Mouse (Mus musculus) kidney, embryonic 15.5 days (tissue): ENCODE data around the gene Esr1. TPM values are rescaled to one million over a fixed set of nuclear protein-coding genes. Genes with fewer than 3 reads are reported as not detected.

Source experiments
- ATAC-seq: fragments of 200-750 bp; cut with Nextera tagmentation; replicated peaks from 2 replicates; pipeline ENCODE4 v1.8.0; 2017; ENCODE audit warnings: moderate TSS enrichment; ENCODE audit not compliant: low FRiP score
- H3K27ac ChIP-seq: fragments of 300-500 bp; sonication (generic); 2 replicates; pipeline ENCODE4 v1.5.1; 2015; ENCODE audit warnings: mild to moderate bottlenecking, inconsistent platforms
- H3K27me3 ChIP-seq: fragments of 300-500 bp; sonication (generic); 2 replicates; pipeline ENCODE4 v1.6.1; 2015; ENCODE audit warnings: inconsistent platforms
- H3K36me3 ChIP-seq: fragments of 300-500 bp; sonication (generic); 2 replicates; pipeline ENCODE4 v1.6.1; 2015; ENCODE audit warnings: inconsistent platforms
- H3K4me1 ChIP-seq: fragments of 300-500 bp; sonication (generic); 2 replicates; pipeline ENCODE4 v1.6.1; 2015; ENCODE audit warnings: inconsistent platforms
- H3K4me2 ChIP-seq: fragments of 300-500 bp; sonication (generic); 2 replicates; pipeline ENCODE4 v1.6.1; 2015; ENCODE audit warnings: moderate library complexity, mild to moderate bottlenecking, inconsistent platforms
- H3K4me3 ChIP-seq: fragments of 300-500 bp; sonication (generic); replicated peaks from 2 replicates; pipeline ENCODE4 v1.5.1; 2015; ENCODE audit warnings: mild to moderate bottlenecking, inconsistent platforms
- H3K9ac ChIP-seq: fragments of 300-500 bp; sonication (generic); 2 replicates; pipeline ENCODE4 v1.6.1; 2015; ENCODE audit warnings: mild to moderate bottlenecking, inconsistent platforms
- H3K9me3 ChIP-seq: fragments of 300-500 bp; sonication (generic); replicated peaks from 2 replicates; pipeline ENCODE4 v1.6.1; 2016; ENCODE audit warnings: inconsistent platforms
- WGBS: fragments of 180-500 bp; shearing (Covaris S2); methylation state at CpG from one replicate; pipeline ENCODE4 v1.1.7; 2015; ENCODE audit warnings: mixed read lengths; 5-methylcytosine and 5-hydroxymethylcytosine counted together
- polyA plus RNA-seq: library from polyadenylated mRNA; unstranded; fragments of >200 nt; fragmentation: Nextera tagmentation; extraction: Ambion mirVana; gene quantifications from 2 replicates; pipeline ENCODE4 v1.2.1, GENCODE M21; 2015

Gene Esr1
- polyA plus RNA-seq, 1 experiment from 2014 or later, result 2.2 TPM

DNA sequence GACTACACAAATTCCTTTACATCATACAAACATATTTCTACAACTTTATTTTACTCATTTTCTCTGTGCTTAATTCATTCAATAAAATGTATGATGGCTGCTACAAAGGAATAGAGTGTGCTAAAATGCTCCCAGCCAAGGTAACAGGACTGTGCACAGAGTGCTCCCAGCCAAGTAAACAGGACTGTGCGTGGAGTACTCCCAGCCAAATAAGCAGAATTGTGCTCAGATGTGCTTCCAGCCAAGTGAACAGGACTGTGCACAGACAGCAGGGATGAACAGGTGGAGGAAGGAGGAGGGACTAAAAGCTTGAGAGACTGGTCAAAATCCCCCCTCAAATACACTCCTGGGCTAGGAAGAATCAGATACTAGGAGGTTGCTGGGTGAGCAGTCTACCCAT is 282.1 kb downstream of the Esr1 start:
- Histone ChIP-seq H3K4me2 (no peak overlapping the region), H3K27ac (no peak overlapping the region), H3K9ac (no peak overlapping the region), H3K4me3 (no peak overlapping the region), H3K9me3 (no peaks in the 10 kb centered on the region), H3K27me3 (no peaks in the 10 kb centered on the region), H3K36me3 (no peaks in the 10 kb centered on the region), H3K4me1 (no peaks in the 10 kb centered on the region)
- no peak for ATAC-seq
- WGBS, result 44% methylated on average over 1 of the region's 1 CpGs

GRCm38 (mm10) chr10:4897789-4898188 is 286.4 kb downstream of the Esr1 start:
- Histone ChIP-seq H3K36me3 (no peaks in the 10 kb centered on the region), H3K9ac (no peak overlapping the region), H3K27me3 (no peaks in the 10 kb centered on the region), H3K4me2 (no peak overlapping the region), H3K27ac (no peak overlapping the region), H3K4me1 (0 out of 2 replicates have a peak, but pooled peaks cover 9% of the 10 kb centered on the region), H3K4me3 (no peak overlapping the region), H3K9me3 (no peaks in the 10 kb centered on the region)
- 55% methylated on average over 4 of the region's 4 CpGs for WGBS
- ATAC-seq, result no peak

GRCm38 (mm10) chr10:4900324-4900723 is 288.9 kb downstream of the Esr1 start:
- H3K4me2 ChIP-seq, result no peak overlapping the region
- 0 out of 2 replicates have a peak, but pooled peaks have one; percentile 22 for ATAC-seq
- H3K4me3 ChIP-seq, result no peak overlapping the region
- no peak overlapping the region for H3K9ac ChIP-seq
- no peaks in the 10 kb centered on the region for H3K9me3 ChIP-seq
- H3K4me1 ChIP-seq, result 0 out of 2 replicates have a peak, but pooled peaks cover 9% of the 10 kb centered on the region
- peak overlapping the region; percentile 46 for H3K27ac ChIP-seq
- H3K36me3 ChIP-seq, result no peaks in the 10 kb centered on the region
- no peaks in the 10 kb centered on the region for H3K27me3 ChIP-seq
- WGBS, result 51% methylated on average over 7 of the region's 7 CpGs

GRCm38 (mm10) chr10:4909271-4909670 is 297.9 kb downstream of the Esr1 start:
- Histone ChIP-seq H3K36me3 (no peaks in the 10 kb centered on the region), H3K4me1 (no peaks in the 10 kb centered on the region), H3K27me3 (no peaks in the 10 kb centered on the region), H3K9me3 (no peaks in the 10 kb centered on the region), H3K27ac (no peak overlapping the region), H3K4me3 (no peak overlapping the region), H3K9ac (no peak overlapping the region), H3K4me2 (no peak overlapping the region)
- 91% methylated on average over 2 of the region's 2 CpGs for WGBS
- no peak for ATAC-seq

DNA sequence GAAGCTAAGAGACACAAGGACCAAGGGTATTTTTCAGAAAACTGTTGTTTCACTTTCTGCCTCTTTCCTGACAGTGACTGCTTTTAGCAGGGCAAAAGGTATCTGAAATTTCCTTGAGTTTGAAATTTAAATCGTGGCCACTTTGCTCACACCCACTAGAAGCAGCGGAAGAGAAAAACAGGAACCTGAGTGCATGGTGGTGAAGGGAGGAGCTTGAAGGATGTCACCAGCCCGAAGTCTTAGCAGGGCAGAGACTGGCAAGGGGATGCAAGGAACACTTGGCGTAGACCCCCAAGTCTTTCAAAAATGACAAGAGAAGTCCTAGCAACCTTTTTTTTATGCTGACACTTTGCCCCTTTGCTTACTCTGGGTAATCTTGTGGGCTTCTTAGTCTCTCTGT is 299.1 kb downstream of the Esr1 start:
- Histone ChIP-seq H3K27ac (no peak overlapping the region), H3K36me3 (no peaks in the 10 kb centered on the region), H3K9ac (no peak overlapping the region), H3K4me2 (no peak overlapping the region), H3K4me3 (no peak overlapping the region), H3K4me1 (no peaks in the 10 kb centered on the region), H3K27me3 (no peaks in the 10 kb centered on the region), H3K9me3 (no peaks in the 10 kb centered on the region)
- no peak for ATAC-seq
- WGBS, result 78% methylated on average over 4 of the region's 4 CpGs

DNA sequence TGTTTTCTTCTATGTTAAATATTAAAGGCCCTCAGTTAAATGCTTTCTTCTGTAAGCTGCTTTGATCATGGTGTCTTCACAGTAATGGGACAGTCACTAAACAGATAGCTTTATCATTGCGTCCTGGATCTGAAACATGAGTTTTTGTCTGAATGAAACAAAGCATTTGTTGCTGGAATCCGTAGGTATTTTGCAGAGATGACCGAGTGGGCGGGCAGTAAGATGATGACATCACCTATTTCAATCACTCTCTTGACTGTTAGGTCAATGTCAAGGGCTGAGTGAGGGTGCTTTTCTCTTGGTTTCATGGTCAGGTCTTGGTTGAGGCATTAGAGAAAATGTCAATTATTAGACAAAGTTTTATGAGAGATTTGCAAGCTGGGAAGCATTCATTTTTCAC is 307.7 kb downstream of the Esr1 start:
- WGBS, result 86% methylated on average over 4 of the region's 4 CpGs
- Histone ChIP-seq H3K27me3 (no peaks in the 10 kb centered on the region), H3K9me3 (no peaks in the 10 kb centered on the region), H3K4me2 (no peak overlapping the region), H3K27ac (no peak overlapping the region), H3K9ac (no peak overlapping the region), H3K4me3 (no peak overlapping the region), H3K36me3 (no peaks in the 10 kb centered on the region), H3K4me1 (no peaks in the 10 kb centered on the region)
- ATAC-seq, result no peak

- H3K4me1 ChIP-seq, result no peaks in the 10 kb centered on the region
- H3K36me3 ChIP-seq, result no peaks in the 10 kb centered on the region
- 76% methylated on average over 2 of the region's 2 CpGs for WGBS
- no peak overlapping the region for H3K4me3 ChIP-seq
- ATAC-seq, result no peak
- H3K4me2 ChIP-seq, result no peak overlapping the region
- no peaks in the 10 kb centered on the region for H3K27me3 ChIP-seq
- no peak overlapping the region for H3K9ac ChIP-seq
- no peak overlapping the region for H3K27ac ChIP-seq
- H3K9me3 ChIP-seq, result no peaks in the 10 kb centered on the region
Measured at GRCm38 (mm10) chr10:4923616-4924015, 312.2 kb downstream of the Esr1 start.

DNA sequence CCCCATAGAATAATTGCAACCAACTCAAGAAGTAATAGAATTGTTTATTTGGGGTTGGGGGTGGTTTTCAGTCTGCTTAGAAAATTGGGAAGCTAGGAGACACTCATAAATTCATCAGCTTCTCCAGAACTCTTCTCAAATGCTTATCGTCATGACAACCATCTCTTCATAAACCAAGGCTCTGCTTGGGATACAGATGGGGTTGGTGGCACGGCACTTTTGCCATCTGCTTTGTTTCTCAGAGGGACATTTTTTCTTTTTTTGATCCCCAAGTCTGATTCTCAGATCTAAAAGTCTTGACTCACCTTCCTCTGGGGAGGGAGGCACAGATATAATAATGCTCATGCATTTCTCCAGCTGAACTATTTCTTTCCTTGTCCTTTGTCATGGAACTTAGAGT is 313.0 kb downstream of the Esr1 start:
- H3K36me3 ChIP-seq, result no peaks in the 10 kb centered on the region
- no peak overlapping the region for H3K4me3 ChIP-seq
- H3K27me3 ChIP-seq, result no peaks in the 10 kb centered on the region
- H3K27ac ChIP-seq, result no peak overlapping the region
- H3K4me1 ChIP-seq, result no peaks in the 10 kb centered on the region
- ATAC-seq, result no peak
- H3K4me2 ChIP-seq, result no peak overlapping the region
- no peak overlapping the region for H3K9ac ChIP-seq
- no peaks in the 10 kb centered on the region for H3K9me3 ChIP-seq
- 79% methylated on average over 2 of the region's 2 CpGs for WGBS

DNA sequence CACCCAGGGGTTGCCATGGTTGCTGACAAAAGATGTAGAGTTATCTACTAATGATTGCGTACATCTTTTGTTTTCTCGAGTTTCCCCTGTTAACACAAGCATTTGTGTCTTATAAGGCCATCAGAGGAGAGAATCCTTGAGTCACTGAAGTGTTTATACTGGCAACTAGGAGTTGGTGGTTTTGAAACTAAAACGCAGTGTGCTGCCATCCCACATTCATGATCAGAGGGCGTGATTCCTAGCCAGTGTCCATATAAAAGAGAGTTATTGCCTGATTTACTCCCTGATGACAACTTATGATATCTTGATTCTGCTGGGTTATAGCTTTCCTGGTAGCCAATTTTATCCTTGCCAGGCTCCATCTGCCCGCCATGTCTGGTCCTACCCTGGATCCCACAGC is 331.8 kb downstream of the Esr1 start:
- Histone ChIP-seq H3K9me3 (no peaks in the 10 kb centered on the region), H3K4me1 (no peaks in the 10 kb centered on the region), H3K4me2 (no peak overlapping the region), H3K4me3 (no peak overlapping the region), H3K9ac (no peak overlapping the region), H3K27me3 (no peaks in the 10 kb centered on the region), H3K27ac (no peak overlapping the region), H3K36me3 (no peaks in the 10 kb centered on the region)
- 74% methylated on average over 5 of the region's 5 CpGs for WGBS
- no peak for ATAC-seq

DNA sequence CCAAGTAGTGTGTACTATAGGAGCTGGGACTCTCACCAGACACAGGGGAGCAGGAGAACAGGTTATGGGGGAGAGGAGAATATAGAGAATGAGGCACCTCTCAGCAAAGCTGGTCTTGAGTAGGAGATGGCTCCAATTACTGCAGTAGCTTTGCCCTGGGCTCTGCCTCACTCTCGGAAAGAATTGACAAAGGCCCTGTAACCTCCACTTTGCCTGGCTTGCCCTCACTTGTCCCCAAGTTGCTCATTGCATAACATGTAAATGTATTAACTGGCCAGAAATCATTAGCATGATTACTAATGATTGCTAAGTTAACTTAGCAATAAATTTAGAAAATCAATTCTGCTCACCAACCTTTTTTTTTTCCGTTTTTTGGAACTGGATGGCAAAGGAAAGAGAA is 333.3 kb downstream of the Esr1 start:
- no peaks in the 10 kb centered on the region for H3K9me3 ChIP-seq
- H3K4me3 ChIP-seq, result no peak overlapping the region
- H3K36me3 ChIP-seq, result no peaks in the 10 kb centered on the region
- no peak for ATAC-seq
- no peaks in the 10 kb centered on the region for H3K4me1 ChIP-seq
- no peak overlapping the region for H3K4me2 ChIP-seq
- H3K27ac ChIP-seq, result no peak overlapping the region
- H3K27me3 ChIP-seq, result no peaks in the 10 kb centered on the region
- 78% methylated on average over 2 of the region's 2 CpGs for WGBS
- no peak overlapping the region for H3K9ac ChIP-seq

GRCm38 (mm10) chr10:4965768-4966167 is 354.4 kb downstream of the Esr1 start:
- Histone ChIP-seq H3K4me1 (peaks cover 3% of the 10 kb centered on the region; the same call in 1 of the 2 replicates), H3K36me3 (no peaks in the 10 kb centered on the region), H3K4me2 (no peak overlapping the region), H3K9ac (no peak overlapping the region), H3K27ac (no peak overlapping the region), H3K4me3 (no peak overlapping the region), H3K9me3 (no peaks in the 10 kb centered on the region), H3K27me3 (no peaks in the 10 kb centered on the region)
- whole genome bisulfite sequencing, result 8% methylated on average over 1 of the region's 1 CpGs
- no peak for ATAC-seq

- 59% methylated on average over 7 of the region's 7 CpGs for WGBS
- no peaks in the 10 kb centered on the region for H3K36me3 ChIP-seq
- ATAC-seq, result no peak
- H3K4me2 ChIP-seq, result no peak overlapping the region
- no peaks in the 10 kb centered on the region for H3K9me3 ChIP-seq
- no peak overlapping the region for H3K27ac ChIP-seq
- no peak overlapping the region for H3K9ac ChIP-seq
- no peak overlapping the region for H3K4me3 ChIP-seq
- peaks cover 3% of the 10 kb centered on the region; the same call in 1 of the 2 replicates for H3K4me1 ChIP-seq
- H3K27me3 ChIP-seq, result no peaks in the 10 kb centered on the region
Measured at GRCm38 (mm10) chr10:4971156-4971555, 359.8 kb downstream of the Esr1 start.

DNA sequence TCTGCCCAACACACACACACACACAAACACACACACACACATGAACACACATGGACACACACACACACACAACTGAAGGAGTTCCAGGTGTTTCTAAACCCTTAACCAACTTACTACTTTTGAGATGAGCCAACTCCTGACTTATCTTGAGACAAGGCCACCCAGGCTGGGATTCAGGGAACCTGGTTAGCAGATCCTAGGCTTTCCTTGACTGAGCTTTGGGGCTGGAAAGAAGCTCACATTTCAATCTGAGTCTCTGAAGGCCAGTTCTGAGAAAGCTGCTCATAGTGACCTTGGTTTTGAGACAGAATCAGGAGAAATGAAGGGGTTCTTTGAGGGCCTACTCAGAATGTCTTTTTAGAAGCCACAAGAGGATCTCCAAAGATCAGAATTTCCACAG is 360.2 kb downstream of the Esr1 start:
- H3K27ac ChIP-seq, result no peak overlapping the region
- H3K9me3 ChIP-seq, result no peaks in the 10 kb centered on the region
- no peaks in the 10 kb centered on the region for H3K27me3 ChIP-seq
- no peaks in the 10 kb centered on the region for H3K36me3 ChIP-seq
- no peak overlapping the region for H3K4me3 ChIP-seq
- no peak overlapping the region for H3K9ac ChIP-seq
- no peak for ATAC-seq
- no peak overlapping the region for H3K4me2 ChIP-seq
- H3K4me1 ChIP-seq, result peaks cover 3% of the 10 kb centered on the region; the same call in 1 of the 2 replicates
